Mouse (Mus musculus): ENCODE data around the gene Daxx. TPM values are rescaled to one million over a fixed set of nuclear protein-coding genes. Genes with fewer than 3 reads are reported as not detected.
A peak's percentile ranks its signal among the peaks of the same experiment; 100 is the strongest.

Gene Daxx
- polyA plus RNA-seq, 1 experiment, result 129 TPM

DNA sequence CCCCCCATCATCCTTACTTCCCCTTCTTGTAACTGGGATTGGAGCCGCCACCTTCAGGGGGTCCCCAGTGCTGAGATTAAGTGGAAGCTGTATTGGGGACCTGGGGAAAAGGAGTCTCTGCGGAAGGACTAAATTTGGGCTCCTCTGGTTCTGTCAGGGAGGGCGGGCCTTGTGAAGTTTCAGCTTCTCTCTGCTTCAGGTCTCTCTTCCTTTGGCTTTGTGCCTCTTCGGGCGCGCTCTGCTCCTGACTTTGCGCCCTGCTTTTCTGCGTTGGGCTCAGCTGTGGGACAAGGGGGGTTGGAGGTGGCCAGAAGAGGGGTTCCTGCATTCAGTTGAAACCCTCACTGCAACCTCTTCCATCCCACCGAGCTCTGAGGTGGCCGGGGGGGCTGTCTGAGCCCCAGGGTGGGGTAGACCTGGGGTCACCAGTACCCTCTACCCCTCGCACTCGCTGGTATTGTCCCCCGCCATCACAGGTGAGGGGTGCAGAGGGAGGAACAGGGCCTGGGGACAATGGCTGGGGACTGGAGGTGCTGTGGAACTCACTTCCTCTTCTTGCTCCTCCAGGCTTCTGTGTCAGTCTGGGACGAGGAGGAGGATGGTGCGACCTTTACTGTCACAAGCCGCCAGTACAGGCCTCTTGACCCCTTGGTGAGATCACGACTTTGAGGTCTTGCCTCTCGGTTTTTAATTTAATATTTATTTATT is 22.1 kb downstream of the Daxx start:
- peak overlapping the region; percentile 75 for H3K4me3 ChIP-seq (ENCODE audit: control insufficient read depth, insufficient read depth, low read length)
- TF ChIP-seq POLR2A (IDR thresholded peaks at IDR 0.05; ENCODE audit: control insufficient read depth, extremely low read depth, insufficient read depth, low read length, poor library complexity) (no peak), CTCF (IDR thresholded peaks at IDR 0.05; ENCODE audit: borderline replicate concordance, control insufficient read depth, extremely low read depth, insufficient read depth, low read length, poor library complexity) (no peak)
- DNase-seq, result no peak
- H3K27me3 ChIP-seq (ENCODE audit: control insufficient read depth, insufficient read depth, low read length), result no peaks in the 10 kb centered on the region
- 34% methylated on average over 18 of the region's 18 CpGs for WGBS
- peaks cover 18% of the 10 kb centered on the region for H3K4me1 ChIP-seq (replicated peaks; ENCODE audit: control insufficient read depth, insufficient read depth, low read length)
- H3K36me3 ChIP-seq (ENCODE audit: control insufficient read depth, insufficient read depth, low read length), result peaks cover 6% of the 10 kb centered on the region; the same call in 1 of the 2 replicates
- H3K27ac ChIP-seq (ENCODE audit: control insufficient read depth, insufficient read depth, low read length), result no peak overlapping the region

- peaks cover 18% of the 10 kb centered on the region for H3K4me1 ChIP-seq (replicated peaks; ENCODE audit: control insufficient read depth, insufficient read depth, low read length)
- H3K4me3 ChIP-seq (ENCODE audit: control insufficient read depth, insufficient read depth, low read length), result no peak overlapping the region
- WGBS, result 95% methylated on average over 11 of the region's 11 CpGs
- no peaks in the 10 kb centered on the region for H3K27me3 ChIP-seq (ENCODE audit: control insufficient read depth, insufficient read depth, low read length)
- no peak for DNase-seq
- no peak for TF ChIP-seq POLR2A (IDR thresholded peaks at IDR 0.05; ENCODE audit: control insufficient read depth, extremely low read depth, insufficient read depth, low read length, poor library complexity)
- no peak for TF ChIP-seq CTCF (IDR thresholded peaks at IDR 0.05; ENCODE audit: borderline replicate concordance, control insufficient read depth, extremely low read depth, insufficient read depth, low read length, poor library complexity)
- H3K27ac ChIP-seq (ENCODE audit: control insufficient read depth, insufficient read depth, low read length), result no peak overlapping the region
- H3K36me3 ChIP-seq (ENCODE audit: control insufficient read depth, insufficient read depth, low read length), result peaks cover 9% of the 10 kb centered on the region
Measured at GRCm38 (mm10) chr17:33931947-33932346, 22.7 kb downstream of the Daxx start.

DNA sequence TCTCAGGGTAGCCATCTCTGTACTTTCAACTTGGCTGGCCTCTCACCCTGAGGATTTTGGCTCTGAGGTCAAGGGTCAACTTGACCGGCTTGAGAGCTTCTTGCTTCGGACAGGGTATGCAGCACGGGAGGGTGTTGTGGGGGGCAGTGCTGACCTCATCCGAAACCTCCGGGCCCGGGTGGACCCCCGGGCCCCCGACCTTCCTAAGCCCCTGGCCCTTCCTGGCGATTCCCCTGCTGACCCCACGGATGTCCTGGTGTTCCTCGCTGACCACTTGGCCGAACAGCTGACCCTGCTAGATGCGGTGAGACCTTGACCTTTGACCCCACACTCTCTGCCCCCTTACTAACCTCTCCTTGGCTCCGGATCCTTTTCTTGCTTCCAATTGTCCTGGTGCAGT is 23.2 kb downstream of the Daxx start:
- Histone ChIP-seq H3K27ac (ENCODE audit: control insufficient read depth, insufficient read depth, low read length) (no peak overlapping the region), H3K27me3 (ENCODE audit: control insufficient read depth, insufficient read depth, low read length) (no peaks in the 10 kb centered on the region), H3K36me3 (ENCODE audit: control insufficient read depth, insufficient read depth, low read length) (peaks cover 14% of the 10 kb centered on the region), H3K4me1 (replicated peaks; ENCODE audit: control insufficient read depth, insufficient read depth, low read length) (peaks cover 18% of the 10 kb centered on the region), H3K4me3 (ENCODE audit: control insufficient read depth, insufficient read depth, low read length) (no peak overlapping the region)
- no peak for DNase-seq
- WGBS, result 98% methylated on average over 14 of the region's 14 CpGs
- no peak for TF ChIP-seq CTCF (IDR thresholded peaks at IDR 0.05; ENCODE audit: borderline replicate concordance, control insufficient read depth, extremely low read depth, insufficient read depth, low read length, poor library complexity)
- TF ChIP-seq POLR2A (IDR thresholded peaks at IDR 0.05; ENCODE audit: control insufficient read depth, extremely low read depth, insufficient read depth, low read length, poor library complexity), result no peak

DNA sequence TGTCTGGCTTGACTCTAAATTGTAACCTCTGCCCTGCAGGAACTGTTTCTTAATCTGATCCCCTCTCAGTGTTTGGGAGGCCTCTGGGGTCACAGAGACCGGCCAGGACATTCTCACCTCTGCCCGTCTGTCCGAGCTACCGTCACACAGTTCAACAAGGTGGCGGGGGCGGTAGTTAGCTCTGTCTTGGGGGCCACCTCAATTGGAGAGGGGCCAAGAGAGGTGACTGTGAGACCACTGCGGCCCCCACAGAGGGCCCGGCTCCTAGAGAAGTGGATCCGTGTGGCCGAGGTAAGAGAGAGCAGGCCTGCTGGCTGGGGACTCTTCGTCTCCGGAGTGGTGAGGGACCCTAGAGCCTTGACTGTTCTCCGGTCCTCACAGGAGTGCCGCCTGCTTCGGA is 23.8 kb downstream of the Daxx start:
- Histone ChIP-seq H3K27me3 (ENCODE audit: control insufficient read depth, insufficient read depth, low read length) (no peaks in the 10 kb centered on the region), H3K4me3 (ENCODE audit: control insufficient read depth, insufficient read depth, low read length) (no peak overlapping the region), H3K4me1 (replicated peaks; ENCODE audit: control insufficient read depth, insufficient read depth, low read length) (peaks cover 18% of the 10 kb centered on the region), H3K36me3 (ENCODE audit: control insufficient read depth, insufficient read depth, low read length) (peaks cover 17% of the 10 kb centered on the region), H3K27ac (ENCODE audit: control insufficient read depth, insufficient read depth, low read length) (no peak overlapping the region)
- TF ChIP-seq CTCF (IDR thresholded peaks at IDR 0.05; ENCODE audit: borderline replicate concordance, control insufficient read depth, extremely low read depth, insufficient read depth, low read length, poor library complexity) (no peak), POLR2A (IDR thresholded peaks at IDR 0.05; ENCODE audit: control insufficient read depth, extremely low read depth, insufficient read depth, low read length, poor library complexity) (no peak)
- DNase-seq, result no peak
- over 99% methylated on average over 15 of the region's 15 CpGs for WGBS

DNA sequence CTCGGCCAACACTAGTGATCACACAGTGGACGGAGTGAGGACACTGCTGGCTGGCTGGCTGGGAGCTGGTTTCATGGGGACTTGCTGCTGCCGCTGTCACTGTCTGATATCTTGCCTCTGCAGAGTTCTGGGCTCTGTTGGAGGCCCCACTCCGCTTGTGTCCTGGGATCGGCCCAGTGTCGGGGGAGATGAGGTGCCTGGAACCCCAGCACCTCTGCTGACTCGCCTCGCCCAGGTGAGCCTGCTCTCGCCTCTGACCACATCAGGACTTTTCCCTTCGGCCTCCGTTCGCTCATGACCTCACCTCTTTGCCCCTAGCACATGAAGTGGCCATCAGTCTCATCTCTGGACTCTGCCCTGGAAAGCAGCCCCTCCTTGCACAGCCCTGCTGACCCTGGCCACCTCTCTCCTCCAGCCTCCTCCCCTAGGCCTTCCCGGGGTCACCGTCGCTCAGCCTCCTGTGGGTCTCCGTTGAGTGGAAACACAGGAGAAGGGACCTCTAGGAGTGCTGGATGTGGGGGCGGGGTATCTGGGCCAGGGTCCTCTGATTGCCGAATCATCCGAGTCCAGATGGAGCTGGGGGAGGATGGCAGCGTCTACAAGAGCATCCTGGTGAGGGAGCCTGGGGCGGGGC is 26.3 kb downstream of the Daxx start:
- Histone ChIP-seq H3K4me3 (ENCODE audit: control insufficient read depth, insufficient read depth, low read length) (no peak overlapping the region), H3K27me3 (ENCODE audit: control insufficient read depth, insufficient read depth, low read length) (no peaks in the 10 kb centered on the region), H3K36me3 (ENCODE audit: control insufficient read depth, insufficient read depth, low read length) (peaks cover 17% of the 10 kb centered on the region), H3K27ac (ENCODE audit: control insufficient read depth, insufficient read depth, low read length) (no peak overlapping the region), H3K4me1 (replicated peaks; ENCODE audit: control insufficient read depth, insufficient read depth, low read length) (peaks cover 21% of the 10 kb centered on the region)
- TF ChIP-seq CTCF (IDR thresholded peaks at IDR 0.05; ENCODE audit: borderline replicate concordance, control insufficient read depth, extremely low read depth, insufficient read depth, low read length, poor library complexity) (no peak), POLR2A (IDR thresholded peaks at IDR 0.05; ENCODE audit: control insufficient read depth, extremely low read depth, insufficient read depth, low read length, poor library complexity) (no peak)
- WGBS, result 97% methylated on average over 21 of the region's 21 CpGs
- DNase-seq, result no peak

GRCm38 (mm10) chr17:33936993-33937392 is 27.8 kb downstream of the Daxx start:
- 94% methylated on average over 15 of the region's 15 CpGs for WGBS
- Histone ChIP-seq H3K27ac (ENCODE audit: control insufficient read depth, insufficient read depth, low read length) (no peak overlapping the region), H3K4me1 (replicated peaks; ENCODE audit: control insufficient read depth, insufficient read depth, low read length) (peaks cover 20% of the 10 kb centered on the region), H3K27me3 (ENCODE audit: control insufficient read depth, insufficient read depth, low read length) (no peaks in the 10 kb centered on the region), H3K4me3 (ENCODE audit: control insufficient read depth, insufficient read depth, low read length) (no peak overlapping the region), H3K36me3 (ENCODE audit: control insufficient read depth, insufficient read depth, low read length) (peaks cover 17% of the 10 kb centered on the region)
- TF ChIP-seq CTCF (IDR thresholded peaks at IDR 0.05; ENCODE audit: borderline replicate concordance, control insufficient read depth, extremely low read depth, insufficient read depth, low read length, poor library complexity) (no peak), POLR2A (IDR thresholded peaks at IDR 0.05; ENCODE audit: control insufficient read depth, extremely low read depth, insufficient read depth, low read length, poor library complexity) (no peak)
- DNase-seq, result no peak

Measured in thymus, adult 2 months (tissue).